Mouse (Mus musculus): ENCODE measurements around the gene Pkp4. TPM values are rescaled to one million over a fixed set of nuclear protein-coding genes. Genes with fewer than 3 reads are reported as not detected.

The Pkp4 gene
- polyA plus RNA-seq, 1 experiment from 2014 or later, result 17.7 TPM

- no peak overlapping the region for H3K27ac ChIP-seq (ENCODE audit: low read depth, low read length)
- ATAC-seq (replicated peaks; ENCODE audit: low FRiP score), result no peak
- no peak overlapping the region for H3K4me2 ChIP-seq
- H3K4me1 ChIP-seq (replicated peaks; ENCODE audit: control insufficient read depth, insufficient read depth, low read length), result no peaks in the 10 kb centered on the region
- H3K9ac ChIP-seq (ENCODE audit: low read depth, low read length), result no peak overlapping the region
- no peaks in the 10 kb centered on the region for H3K9me3 ChIP-seq (ENCODE audit: control insufficient read depth, low read length)
- H3K4me3 ChIP-seq (ENCODE audit: low read depth, low read length), result no peak overlapping the region
- DNase-seq (ENCODE audit: low spot score), result no peak
- H3K27me3 ChIP-seq (replicated peaks; ENCODE audit: control insufficient read depth, insufficient read depth, low read length), result no peaks in the 10 kb centered on the region
- no peaks in the 10 kb centered on the region for H3K36me3 ChIP-seq (ENCODE audit: control insufficient read depth, insufficient read depth, low read length)
These were observed 92.2 kb downstream of the Pkp4 start for GRCm38 (mm10) chr2:59252818-59253217.

- whole genome bisulfite sequencing, result 90% methylated on average over 3 of the region's 3 CpGs
- Histone ChIP-seq H3K4me1 (replicated peaks; ENCODE audit: control insufficient read depth, insufficient read depth, low read length) (no peaks in the 10 kb centered on the region), H3K9me3 (ENCODE audit: control insufficient read depth, low read length) (no peaks in the 10 kb centered on the region), H3K27ac (ENCODE audit: low read depth, low read length) (no peak overlapping the region), H3K27me3 (replicated peaks; ENCODE audit: control insufficient read depth, insufficient read depth, low read length) (no peaks in the 10 kb centered on the region), H3K4me3 (ENCODE audit: low read depth, low read length) (no peak overlapping the region), H3K36me3 (ENCODE audit: control insufficient read depth, insufficient read depth, low read length) (no peaks in the 10 kb centered on the region), H3K4me2 (no peak overlapping the region), H3K9ac (ENCODE audit: low read depth, low read length) (no peak overlapping the region)
- ATAC-seq (replicated peaks; ENCODE audit: low FRiP score) (no peak), DNase-seq (ENCODE audit: low spot score) (no peak)
These were observed 92.8 kb downstream of the Pkp4 start for GRCm38 (mm10) chr2:59253435-59253834.

GRCm38 (mm10) chr2:59258821-59259231 lies 98.2 kb downstream of the Pkp4 start:
- H3K9ac ChIP-seq (ENCODE audit: low read depth, low read length), result no peak overlapping the region
- H3K4me3 ChIP-seq (ENCODE audit: low read depth, low read length), result no peak overlapping the region
- H3K4me2 ChIP-seq, result no peak overlapping the region
- 86% methylated on average over 6 of the region's 6 CpGs for WGBS
- H3K27me3 ChIP-seq (replicated peaks; ENCODE audit: control insufficient read depth, insufficient read depth, low read length), result no peaks in the 10 kb centered on the region
- H3K9me3 ChIP-seq (ENCODE audit: control insufficient read depth, low read length), result no peaks in the 10 kb centered on the region
- DNase-seq (ENCODE audit: low spot score) (no peak), ATAC-seq (replicated peaks; ENCODE audit: low FRiP score) (no peak)
- no peaks in the 10 kb centered on the region for H3K36me3 ChIP-seq (ENCODE audit: control insufficient read depth, insufficient read depth, low read length)
- no peak overlapping the region for H3K27ac ChIP-seq (ENCODE audit: low read depth, low read length)
- H3K4me1 ChIP-seq (replicated peaks; ENCODE audit: control insufficient read depth, insufficient read depth, low read length), result no peaks in the 10 kb centered on the region

GRCm38 (mm10) chr2:59259346-59259745 lies 98.7 kb downstream of the Pkp4 start:
- no peak for ATAC-seq (replicated peaks; ENCODE audit: low FRiP score)
- no peaks in the 10 kb centered on the region for H3K36me3 ChIP-seq (ENCODE audit: control insufficient read depth, insufficient read depth, low read length)
- no peaks in the 10 kb centered on the region for H3K9me3 ChIP-seq (ENCODE audit: control insufficient read depth, low read length)
- H3K9ac ChIP-seq (ENCODE audit: low read depth, low read length), result no peak overlapping the region
- WGBS, result 89% methylated on average over 6 of the region's 6 CpGs
- DNase-seq (ENCODE audit: low spot score), result no peak
- no peak overlapping the region for H3K4me3 ChIP-seq (ENCODE audit: low read depth, low read length)
- H3K27me3 ChIP-seq (replicated peaks; ENCODE audit: control insufficient read depth, insufficient read depth, low read length), result no peaks in the 10 kb centered on the region
- H3K4me1 ChIP-seq (replicated peaks; ENCODE audit: control insufficient read depth, insufficient read depth, low read length), result no peaks in the 10 kb centered on the region
- no peak overlapping the region for H3K4me2 ChIP-seq
- H3K27ac ChIP-seq (ENCODE audit: low read depth, low read length), result no peak overlapping the region

GRCm38 (mm10) chr2:59261203-59261602 lies 100.6 kb downstream of the Pkp4 start:
- Histone ChIP-seq H3K9me3 (ENCODE audit: control insufficient read depth, low read length) (no peaks in the 10 kb centered on the region), H3K4me1 (replicated peaks; ENCODE audit: control insufficient read depth, insufficient read depth, low read length) (no peaks in the 10 kb centered on the region), H3K9ac (ENCODE audit: low read depth, low read length) (no peak overlapping the region), H3K27me3 (replicated peaks; ENCODE audit: control insufficient read depth, insufficient read depth, low read length) (no peaks in the 10 kb centered on the region), H3K36me3 (ENCODE audit: control insufficient read depth, insufficient read depth, low read length) (no peaks in the 10 kb centered on the region; the same call in 1 of the 2 replicates), H3K4me2 (no peak overlapping the region), H3K4me3 (ENCODE audit: low read depth, low read length) (no peak overlapping the region), H3K27ac (ENCODE audit: low read depth, low read length) (no peak overlapping the region)
- 79% methylated on average over 2 of the region's 2 CpGs for WGBS
- ATAC-seq (replicated peaks; ENCODE audit: low FRiP score) (no peak), DNase-seq (ENCODE audit: low spot score) (no peak)

- H3K4me3 ChIP-seq (ENCODE audit: low read depth, low read length), result no peak overlapping the region
- ATAC-seq (replicated peaks; ENCODE audit: low FRiP score) (no peak), DNase-seq (ENCODE audit: low spot score) (no peak)
- H3K36me3 ChIP-seq (ENCODE audit: control insufficient read depth, insufficient read depth, low read length), result no peaks in the 10 kb centered on the region; the same call in 1 of the 2 replicates
- no peak overlapping the region for H3K9ac ChIP-seq (ENCODE audit: low read depth, low read length)
- no peak overlapping the region for H3K27ac ChIP-seq (ENCODE audit: low read depth, low read length)
- no peaks in the 10 kb centered on the region for H3K4me1 ChIP-seq (replicated peaks; ENCODE audit: control insufficient read depth, insufficient read depth, low read length)
- no peaks in the 10 kb centered on the region for H3K27me3 ChIP-seq (replicated peaks; ENCODE audit: control insufficient read depth, insufficient read depth, low read length)
- H3K4me2 ChIP-seq, result no peak overlapping the region
- no peaks in the 10 kb centered on the region for H3K9me3 ChIP-seq (ENCODE audit: control insufficient read depth, low read length)
- WGBS, result 91% methylated on average over 14 of the region's 14 CpGs
These were observed 105.8 kb downstream of the Pkp4 start for GRCm38 (mm10) chr2:59266428-59266827.

- Histone ChIP-seq H3K4me3 (ENCODE audit: low read depth, low read length) (no peak overlapping the region), H3K4me2 (no peak overlapping the region), H3K9ac (ENCODE audit: low read depth, low read length) (no peak overlapping the region), H3K9me3 (ENCODE audit: control insufficient read depth, low read length) (no peaks in the 10 kb centered on the region), H3K36me3 (ENCODE audit: control insufficient read depth, insufficient read depth, low read length) (no peaks in the 10 kb centered on the region), H3K27ac (ENCODE audit: low read depth, low read length) (no peak overlapping the region), H3K27me3 (replicated peaks; ENCODE audit: control insufficient read depth, insufficient read depth, low read length) (no peaks in the 10 kb centered on the region), H3K4me1 (replicated peaks; ENCODE audit: control insufficient read depth, insufficient read depth, low read length) (no peaks in the 10 kb centered on the region)
- ATAC-seq (replicated peaks; ENCODE audit: low FRiP score) (no peak), DNase-seq (ENCODE audit: low spot score) (no peak)
- 87% methylated on average over 8 of the region's 8 CpGs for WGBS
These were observed 111.2 kb downstream of the Pkp4 start for GRCm38 (mm10) chr2:59271835-59272234.

- no peak overlapping the region for H3K4me3 ChIP-seq (ENCODE audit: low read depth, low read length)
- no peaks in the 10 kb centered on the region for H3K9me3 ChIP-seq (ENCODE audit: control insufficient read depth, low read length)
- no peak for ATAC-seq (replicated peaks; ENCODE audit: low FRiP score)
These were observed 112.1 kb downstream of the Pkp4 start for GRCm38 (mm10) chr2:59272713-59273112.

GRCm38 (mm10) chr2:59280914-59281562 lies 120.4 kb downstream of the Pkp4 start:
- H3K27me3 ChIP-seq (replicated peaks; ENCODE audit: control insufficient read depth, insufficient read depth, low read length), result no peaks in the 10 kb centered on the region
- whole genome bisulfite sequencing, result 81% methylated on average over 7 of the region's 7 CpGs
- H3K4me1 ChIP-seq (replicated peaks; ENCODE audit: control insufficient read depth, insufficient read depth, low read length), result no peaks in the 10 kb centered on the region
- DNase-seq (ENCODE audit: low spot score), result no peak
- no peak overlapping the region for H3K27ac ChIP-seq (ENCODE audit: low read depth, low read length)
- no peaks in the 10 kb centered on the region for H3K9me3 ChIP-seq (ENCODE audit: control insufficient read depth, low read length)
- H3K4me3 ChIP-seq (ENCODE audit: low read depth, low read length), result no peak overlapping the region
- no peak overlapping the region for H3K4me2 ChIP-seq
- ATAC-seq (replicated peaks; ENCODE audit: low FRiP score), result no peak
- no peak overlapping the region for H3K9ac ChIP-seq (ENCODE audit: low read depth, low read length)
- H3K36me3 ChIP-seq (ENCODE audit: control insufficient read depth, insufficient read depth, low read length), result no peaks in the 10 kb centered on the region

More at GRCm38 (mm10) chr2:59272713-59273112, 112.1 kb downstream of the Pkp4 start:
- 88% methylated on average over 6 of the region's 6 CpGs for WGBS
- Histone ChIP-seq H3K27ac (ENCODE audit: low read depth, low read length) (no peak overlapping the region), H3K9ac (ENCODE audit: low read depth, low read length) (no peak overlapping the region), H3K36me3 (ENCODE audit: control insufficient read depth, insufficient read depth, low read length) (no peaks in the 10 kb centered on the region), H3K4me2 (no peak overlapping the region), H3K27me3 (replicated peaks; ENCODE audit: control insufficient read depth, insufficient read depth, low read length) (no peaks in the 10 kb centered on the region), H3K4me1 (replicated peaks; ENCODE audit: control insufficient read depth, insufficient read depth, low read length) (no peaks in the 10 kb centered on the region)
- DNase-seq (ENCODE audit: low spot score), result no peak
